Mouse (Mus musculus) forebrain, embryonic 11.5 days (tissue): Measurements from ENCODE around the gene Fam78b. TPM values are rescaled to one million over a fixed set of nuclear protein-coding genes. Genes with fewer than 3 reads are reported as not detected.

Experiments
- ATAC-seq: fragments of 200-750 bp; cut with Nextera tagmentation; replicated peaks from 2 replicates; pipeline ENCODE4 v1.8.0; 2017; ENCODE audit warnings: moderate TSS enrichment; ENCODE audit not compliant: low FRiP score
- DNase-seq: peaks from one replicate; pipeline ENCODE4 v3.0.0-alpha.2; 2017; ENCODE audit warnings: low spot score
- H3K27ac ChIP-seq: fragments of 300-500 bp; sonication (generic); 2 replicates; pipeline ENCODE4 v1.5.1; 2014; ENCODE audit warnings: low read depth, low read length
- H3K27me3 ChIP-seq: fragments of 300-500 bp; sonication (generic); 2 replicates; pipeline ENCODE4 v1.6.1; 2014; ENCODE audit warnings: mild to moderate bottlenecking, low read length, mixed read lengths; ENCODE audit not compliant: control insufficient read depth, insufficient read depth
- H3K36me3 ChIP-seq: fragments of 300-500 bp; sonication (generic); 2 replicates; pipeline ENCODE4 v1.6.1; 2014; ENCODE audit warnings: mild to moderate bottlenecking, low read length, moderate library complexity, mixed read lengths; ENCODE audit not compliant: control insufficient read depth, insufficient read depth
- H3K4me1 ChIP-seq: fragments of 300-500 bp; sonication (generic); replicated peaks from 2 replicates; pipeline ENCODE4 v1.6.1; 2014; ENCODE audit warnings: low read length, mixed read lengths; ENCODE audit not compliant: control insufficient read depth, insufficient read depth
- H3K4me2 ChIP-seq: fragments of 300-500 bp; sonication (generic); 2 replicates; pipeline ENCODE4 v1.6.1; 2014; ENCODE audit warnings: low read depth, mild to moderate bottlenecking, low read length, moderate library complexity, mixed read lengths; ENCODE audit not compliant: severe bottlenecking
- H3K4me3 ChIP-seq: fragments of 300-500 bp; sonication (generic); 2 replicates; pipeline ENCODE4 v1.5.1; 2014; ENCODE audit warnings: low read depth, low read length
- H3K9ac ChIP-seq: fragments of 300-500 bp; sonication (generic); 2 replicates; pipeline ENCODE4 v1.6.1; 2014; ENCODE audit warnings: low read length
- H3K9me3 ChIP-seq: fragments of 300-500 bp; sonication (generic); 2 replicates; pipeline ENCODE4 v1.6.1; 2016; ENCODE audit warnings: low read length, mixed read lengths; ENCODE audit not compliant: control insufficient read depth
- WGBS: fragments of 180-500 bp; shearing (Covaris S2); extraction: QIAGEN DNeasy Blood & Tissue Kit; methylation state at CpG from one replicate; pipeline ENCODE4 v1.1.7; 2014; 5-methylcytosine and 5-hydroxymethylcytosine counted together
- polyA plus RNA-seq: library from polyadenylated mRNA; unstranded; fragments of >200 nt; fragmentation: Nextera tagmentation; extraction: Ambion mirVana; gene quantifications from 2 replicates; pipeline ENCODE4 v1.2.1, GENCODE M21; 2014

Gene Fam78b
- polyA plus RNA-seq, 1 experiment from 2014 or later = 4.5 TPM

- Histone ChIP-seq H3K4me1 (no peaks in the 10 kb centered on the region), H3K27me3 (no peaks in the 10 kb centered on the region), H3K4me2 (no peak overlapping the region), H3K27ac (no peak overlapping the region), H3K36me3 (no peaks in the 10 kb centered on the region), H3K4me3 (no peak overlapping the region), H3K9ac (no peak overlapping the region), H3K9me3 (no peaks in the 10 kb centered on the region)
- DNase-seq (no peak), ATAC-seq (peak; percentile 44)
- 66% methylated on average over 7 of the region's 7 CpGs for whole genome bisulfite sequencing
These were observed 12.1 kb downstream of the Fam78b start for GRCm38 (mm10) chr1:167013234-167013864.

- Histone ChIP-seq H3K4me1 (no peaks in the 10 kb centered on the region), H3K27me3 (no peaks in the 10 kb centered on the region), H3K4me2 (no peak overlapping the region), H3K4me3 (no peak overlapping the region), H3K9ac (no peak overlapping the region), H3K36me3 (no peaks in the 10 kb centered on the region), H3K9me3 (no peaks in the 10 kb centered on the region), H3K27ac (no peak overlapping the region)
- DNase-seq (no peak), ATAC-seq (no peak)
- WGBS = 77% methylated on average over 3 of the region's 3 CpGs
These were observed 15.1 kb downstream of the Fam78b start for GRCm38 (mm10) chr1:167016269-167016668.

- ATAC-seq (no peak), DNase-seq (no peak)
- 65% methylated on average over 9 of the region's 9 CpGs for WGBS
- Histone ChIP-seq H3K4me2 (no peak overlapping the region), H3K4me1 (no peaks in the 10 kb centered on the region), H3K36me3 (no peaks in the 10 kb centered on the region), H3K9me3 (no peaks in the 10 kb centered on the region), H3K27ac (no peak overlapping the region), H3K4me3 (no peak overlapping the region), H3K27me3 (no peaks in the 10 kb centered on the region), H3K9ac (no peak overlapping the region)
These were observed 20.8 kb downstream of the Fam78b start for GRCm38 (mm10) chr1:167022001-167022424.

GRCm38 (mm10) chr1:167022541-167023121 is 21.4 kb downstream of the Fam78b start:
- H3K27me3 ChIP-seq = no peaks in the 10 kb centered on the region
- no peak overlapping the region for H3K9ac ChIP-seq
- H3K9me3 ChIP-seq = no peaks in the 10 kb centered on the region
- no peak overlapping the region for H3K27ac ChIP-seq
- no peak overlapping the region for H3K4me3 ChIP-seq
- H3K4me2 ChIP-seq = no peak overlapping the region
- 68% methylated on average over 7 of the region's 8 CpGs for WGBS
- no peak for DNase-seq
- no peaks in the 10 kb centered on the region for H3K36me3 ChIP-seq
- no peak for ATAC-seq
- no peaks in the 10 kb centered on the region for H3K4me1 ChIP-seq

GRCm38 (mm10) chr1:167023794-167024193 is 22.6 kb downstream of the Fam78b start:
- Histone ChIP-seq H3K27me3 (no peaks in the 10 kb centered on the region), H3K9ac (no peak overlapping the region), H3K4me1 (no peaks in the 10 kb centered on the region), H3K9me3 (no peaks in the 10 kb centered on the region), H3K36me3 (no peaks in the 10 kb centered on the region), H3K4me3 (no peak overlapping the region), H3K4me2 (no peak overlapping the region), H3K27ac (no peak overlapping the region)
- DNase-seq (no peak), ATAC-seq (peak; percentile 45; the same call in 1 of the 2 replicates)
- 75% methylated on average over 11 of the region's 11 CpGs for WGBS

GRCm38 (mm10) chr1:167024961-167025360 is 23.7 kb downstream of the Fam78b start:
- H3K9me3 ChIP-seq = no peaks in the 10 kb centered on the region
- H3K36me3 ChIP-seq = no peaks in the 10 kb centered on the region
- no peak for DNase-seq
- no peak overlapping the region for H3K4me2 ChIP-seq
- H3K27ac ChIP-seq = no peak overlapping the region
- no peak for ATAC-seq
- H3K4me1 ChIP-seq = no peaks in the 10 kb centered on the region
- H3K27me3 ChIP-seq = no peaks in the 10 kb centered on the region
- no peak overlapping the region for H3K9ac ChIP-seq
- 85% methylated on average over 4 of the region's 4 CpGs for WGBS
- H3K4me3 ChIP-seq = no peak overlapping the region

GRCm38 (mm10) chr1:167032046-167032648 is 30.9 kb downstream of the Fam78b start:
- DNase-seq (no peak), ATAC-seq (no peak)
- H3K4me1 ChIP-seq = no peaks in the 10 kb centered on the region
- H3K4me3 ChIP-seq = no peak overlapping the region
- H3K27ac ChIP-seq = no peak overlapping the region
- no peaks in the 10 kb centered on the region for H3K27me3 ChIP-seq
- WGBS = 48% methylated on average over 13 of the region's 13 CpGs
- no peak overlapping the region for H3K9ac ChIP-seq
- H3K4me2 ChIP-seq = no peak overlapping the region
- H3K36me3 ChIP-seq = no peaks in the 10 kb centered on the region
- H3K9me3 ChIP-seq = no peaks in the 10 kb centered on the region

GRCm38 (mm10) chr1:167034435-167034834 is 33.2 kb downstream of the Fam78b start:
- Histone ChIP-seq H3K27me3 (no peaks in the 10 kb centered on the region), H3K9me3 (no peaks in the 10 kb centered on the region), H3K4me1 (no peaks in the 10 kb centered on the region), H3K4me2 (no peak overlapping the region), H3K9ac (no peak overlapping the region), H3K4me3 (no peak overlapping the region), H3K27ac (no peak overlapping the region), H3K36me3 (no peaks in the 10 kb centered on the region)
- ATAC-seq = no peak
- no peak for DNase-seq
- WGBS = 85% methylated on average over 1 of the region's 1 CpGs
